Comparison of ENCODE assay signal across 33 mouse cellular contexts in the genomic region with DNA sequence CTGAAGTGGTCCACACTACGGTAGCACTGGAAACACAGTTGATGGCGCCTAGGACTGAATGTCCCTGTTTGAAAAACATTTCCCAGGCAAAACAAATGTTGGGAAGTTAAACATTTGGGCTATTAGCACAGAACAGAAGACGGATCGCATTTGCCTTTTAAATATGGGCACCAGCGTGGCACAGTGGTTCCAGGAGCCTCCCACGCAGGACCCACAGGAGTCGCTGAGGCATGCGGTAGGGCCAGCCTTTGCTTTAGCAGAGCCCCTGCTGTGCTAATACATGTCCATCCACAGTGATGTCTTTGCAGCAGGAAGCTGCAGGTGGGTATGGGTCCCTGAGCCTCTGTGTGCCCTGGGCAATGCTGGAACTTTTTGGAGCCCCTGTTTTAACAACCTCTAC. TPM values are rescaled to one million over a fixed set of nuclear protein-coding genes. Genes with fewer than 3 reads are reported as not detected.
A peak's percentile ranks its signal among the peaks of the same experiment; 100 is the strongest.
DNase-seq lines count a peak whose midpoint lies in the region; ATAC-seq and TF ChIP-seq lines count a peak whose summit lies in the region.
"Had no signal": no experiment of that assay in that cellular context is flagged by ENCODE, and none has a peak within 500 bp of the region (broad histone marks: within the 10 kb centered on the region; RNA-seq: fewer than 3 reads in every experiment).

No protein-coding gene starts in this region.

- DNase-seq in forebrain, embryonic 10.5 days (ENCODE audit: extremely low spot score, low spot score), result no peak
- peak; percentile 48 for DNase-seq in layer of hippocampus, adult 8-10 months (ENCODE audit: low spot score in 2 of 2)
- no peak for DNase-seq in layer of hippocampus, postnatal 10 days (ENCODE audit: low spot score in 2 of 2)
- DNase-seq in cerebellum, adult 2 months, result peak; percentile 34 to 59
- peak; percentile 42 for DNase-seq in cerebellum, adult 9-11 months
- DNase-seq: adrenal gland, postnatal 25 days; gastrocnemius, postnatal 14 days; heart, postnatal 14 days; kidney, adult 18-20 months; kidney, postnatal 25 days; liver, embryonic 13.5 days; lung, adult 18-20 months; lung, postnatal 4 days; thymus, postnatal 14 days had no signal

- TF ChIP-seq POLR2A in cerebellum, adult 2 months (IDR thresholded peaks at IDR 0.05; ENCODE audit: borderline replicate concordance, insufficient read depth, low read length), result no peak

- no peak overlapping the region for H3K4me3 ChIP-seq in forebrain, embryonic 15.5 days
- no peak overlapping the region for H3K4me3 ChIP-seq in forebrain, embryonic 10.5 days
- no peak overlapping the region for H3K4me3 ChIP-seq in cerebellum, adult 2 months (replicated peaks; ENCODE audit: insufficient read depth, low read depth, low read length)
- H3K4me3 ChIP-seq in intestine, postnatal 0 days (ENCODE audit: low read depth, low read length), result no peak overlapping the region
- H3K4me3 ChIP-seq: embryonic facial prominence, embryonic 13.5 days; hindbrain, embryonic 10.5 days; hindbrain, embryonic 15.5 days; kidney, embryonic 15.5 days; limb, embryonic 10.5 days; limb, embryonic 15.5 days; liver, embryonic 13.5 days; midbrain, embryonic 13.5 days; neural tube, embryonic 13.5 days had no signal

- no peak overlapping the region for H3K9ac ChIP-seq in forebrain, embryonic 15.5 days (replicated peaks)
- no peak overlapping the region for H3K9ac ChIP-seq in intestine, postnatal 0 days (ENCODE audit: low read depth, low read length)
- H3K9ac ChIP-seq: embryonic facial prominence, embryonic 13.5 days; hindbrain, embryonic 15.5 days; kidney, embryonic 15.5 days; limb, embryonic 15.5 days; liver, embryonic 13.5 days; midbrain, embryonic 13.5 days; neural tube, embryonic 13.5 days had no signal

- WGBS in forebrain, embryonic 15.5 days, result 75% methylated on average over 8 of the region's 8 CpGs
- WGBS in forebrain, embryonic 10.5 days, result 87% methylated on average over 8 of the region's 8 CpGs
- 65% methylated on average over 8 of the region's 8 CpGs for WGBS in cerebellum, adult 2 months
- WGBS in intestine, postnatal 0 days, result 82% methylated on average over 8 of the region's 8 CpGs

- no peaks in the 10 kb centered on the region for H3K9me3 ChIP-seq in forebrain, embryonic 15.5 days
- H3K9me3 ChIP-seq in forebrain, embryonic 10.5 days, result peaks cover 2% of the 10 kb centered on the region; the same call in 1 of the 2 replicates
- H3K9me3 ChIP-seq in intestine, postnatal 0 days (ENCODE audit: control insufficient read depth), result no peaks in the 10 kb centered on the region
- H3K9me3 ChIP-seq: embryonic facial prominence, embryonic 13.5 days; hindbrain, embryonic 10.5 days; hindbrain, embryonic 15.5 days; kidney, embryonic 15.5 days; limb, embryonic 10.5 days; limb, embryonic 15.5 days; midbrain, embryonic 13.5 days had no signal

- no peak for ATAC-seq in forebrain, embryonic 15.5 days (replicated peaks)
- ATAC-seq in intestine, postnatal 0 days, result no peak
- ATAC-seq: CD4-positive, CD25-positive, alpha-beta regulatory T cell, adult 4 months; inflammation-experienced regulatory T-cells, adult 6 months; lung, postnatal 0 days; midbrain, embryonic 13.5 days had no signal

- peaks cover 33% of the 10 kb centered on the region for H3K4me1 ChIP-seq in forebrain, embryonic 15.5 days
- H3K4me1 ChIP-seq in forebrain, embryonic 10.5 days, result no peaks in the 10 kb centered on the region
- H3K4me1 ChIP-seq in cerebellum, adult 2 months (ENCODE audit: control insufficient read depth, insufficient read depth, low read length), result no peaks in the 10 kb centered on the region
- no peaks in the 10 kb centered on the region for H3K4me1 ChIP-seq in intestine, postnatal 0 days (replicated peaks; ENCODE audit: control insufficient read depth, insufficient read depth, low read length)
- H3K4me1 ChIP-seq: embryonic facial prominence, embryonic 13.5 days; hindbrain, embryonic 10.5 days; kidney, embryonic 15.5 days; limb, embryonic 10.5 days; limb, embryonic 15.5 days; liver, embryonic 13.5 days had no signal

- H3K36me3 ChIP-seq in forebrain, embryonic 15.5 days, result 0 out of 2 replicates have a peak, but pooled peaks cover 4% of the 10 kb centered on the region
- H3K36me3 ChIP-seq in forebrain, embryonic 10.5 days (replicated peaks), result peaks cover 50% of the 10 kb centered on the region
- H3K36me3 ChIP-seq in intestine, postnatal 0 days (ENCODE audit: control insufficient read depth, insufficient read depth), result no peaks in the 10 kb centered on the region
- H3K36me3 ChIP-seq: embryonic facial prominence, embryonic 13.5 days; hindbrain, embryonic 10.5 days; hindbrain, embryonic 15.5 days; kidney, embryonic 15.5 days; limb, embryonic 10.5 days; limb, embryonic 15.5 days; liver, embryonic 13.5 days; midbrain, embryonic 13.5 days; neural tube, embryonic 13.5 days had no signal

- peak overlapping the region; percentile 84; the same call in 1 of the 2 replicates for H3K27ac ChIP-seq in forebrain, embryonic 15.5 days (replicated peaks)
- no peak overlapping the region for H3K27ac ChIP-seq in forebrain, embryonic 10.5 days
- no peak overlapping the region for H3K27ac ChIP-seq in cerebellum, adult 2 months (ENCODE audit: insufficient read depth, low read length)
- no peak overlapping the region for H3K27ac ChIP-seq in intestine, postnatal 0 days (ENCODE audit: low read depth, low read length)
- H3K27ac ChIP-seq: embryonic facial prominence, embryonic 13.5 days; hindbrain, embryonic 10.5 days; hindbrain, embryonic 15.5 days; kidney, embryonic 15.5 days; limb, embryonic 10.5 days; limb, embryonic 15.5 days; liver, embryonic 13.5 days; midbrain, embryonic 13.5 days; neural tube, embryonic 13.5 days had no signal

- no peak for TF ChIP-seq CTCF in cerebellum, adult 2 months (IDR thresholded peaks at IDR 0.05; ENCODE audit: borderline replicate concordance, insufficient read depth, low read depth, low read length)
- no peak for TF ChIP-seq CTCF in intestine, postnatal 0 days (IDR thresholded peaks at IDR 0.05; ENCODE audit: low read depth)

- H3K27me3 ChIP-seq in forebrain, embryonic 15.5 days, result no peaks in the 10 kb centered on the region
- H3K27me3 ChIP-seq in forebrain, embryonic 10.5 days (ENCODE audit: poor library complexity, severe bottlenecking), result no peaks in the 10 kb centered on the region
- H3K27me3 ChIP-seq in cerebellum, adult 2 months (ENCODE audit: control insufficient read depth, insufficient read depth, low read length), result no peaks in the 10 kb centered on the region
- H3K27me3 ChIP-seq in intestine, postnatal 0 days (replicated peaks; ENCODE audit: control insufficient read depth, insufficient read depth, low read length), result no peaks in the 10 kb centered on the region
- H3K27me3 ChIP-seq: embryonic facial prominence, embryonic 13.5 days; hindbrain, embryonic 15.5 days; kidney, embryonic 15.5 days; limb, embryonic 15.5 days; liver, embryonic 13.5 days; midbrain, embryonic 13.5 days; neural tube, embryonic 13.5 days had no signal

- H3K4me2 ChIP-seq in forebrain, embryonic 15.5 days (replicated peaks), result no peak overlapping the region
- no peak overlapping the region for H3K4me2 ChIP-seq in intestine, postnatal 0 days (replicated peaks; ENCODE audit: low read depth)
- H3K4me2 ChIP-seq: embryonic facial prominence, embryonic 13.5 days; hindbrain, embryonic 15.5 days; kidney, embryonic 15.5 days; limb, embryonic 15.5 days; liver, embryonic 13.5 days; midbrain, embryonic 13.5 days; neural tube, embryonic 13.5 days had no signal

RNA-seq across cellular contexts. Expression of a gene that starts 48.7 kb away (rescaled TPM):
- polyA plus RNA-seq in forebrain, embryonic 15.5 days (2015; fragmentation: Nextera tagmentation; extraction: Ambion mirVana), result 323 and 347 TPM in 2 replicates
- polyA plus RNA-seq in forebrain, embryonic 10.5 days (2016; fragmentation: Nextera tagmentation; extraction: Ambion mirVana), result 33.4 and 35.9 TPM in 2 replicates
- 100 to 1,000 TPM; 164 to 204 (median 185) TPM for total RNA-seq in layer of hippocampus, adult 8-10 months (2022)
- 100 to 1,000 TPM; 174 to 177 TPM for total RNA-seq in layer of hippocampus, postnatal 10 days (2021)
- polyA plus RNA-seq in cerebellum, adult 2 months (2012; rRNA removed), result 9.7 and 12.0 TPM in 2 replicates
- 0.07 and 0.16 TPM in 2 replicates for polyA plus RNA-seq in intestine, postnatal 0 days (2015; fragmentation: Nextera tagmentation; extraction: Ambion mirVana)
- total RNA-seq: adrenal gland, postnatal 25 days; common myeloid progenitor, adult 5-6 weeks; gastrocnemius, postnatal 14 days; granulocyte monocyte progenitor cell, adult 5-6 weeks; heart, postnatal 14 days; megakaryocyte-erythroid progenitor cell, adult 5-6 weeks had no signal
- polyA plus RNA-seq: CD4-positive, CD25-positive, alpha-beta regulatory T cell, adult 4 months; heart, embryonic 14.5 days; inflammation-experienced regulatory T-cells, adult 6 months; lung, postnatal 0 days; small intestine, adult 2 months; urinary bladder, adult 2 months had no signal

Comparison
In these comparisons a context has a peak if more than half of its experiments do, and no peak if none do; other contexts are left out.
1. DNase-seq: peak in layer of hippocampus, adult 8-10 months (2 of 2), cerebellum, adult 2 months (2 of 2) and cerebellum, adult 9-11 months (single experiment); none in forebrain, embryonic 10.5 days (single experiment) and layer of hippocampus, postnatal 10 days (0 of 2).